Mouse (Mus musculus) macrophage (primary cell): ENCODE measurements around the gene Camp. TPM values are rescaled to one million over a fixed set of nuclear protein-coding genes. Genes with fewer than 3 reads are reported as not detected.

Experiments
- H3K27ac ChIP-seq: fragments of 350-480 bp; formaldehyde crosslinking; 2 replicates; pipeline ENCODE4 v1.9.0; 2021
- H3K36me3 ChIP-seq: fragments of 350-480 bp; formaldehyde crosslinking; 2 replicates; pipeline ENCODE4 v1.9.0; 2021; ENCODE audit errors: inconsistent target
- H3K4me3 ChIP-seq: fragments of 350-480 bp; formaldehyde crosslinking; 2 replicates; pipeline ENCODE4 v1.9.0; 2021; ENCODE audit errors: inconsistent target
- H3K79me2 ChIP-seq: fragments of 350-480 bp; formaldehyde crosslinking; 2 replicates; pipeline ENCODE4 v1.9.0; 2021; ENCODE audit errors: inconsistent target
- WGBS: methylation state at CpG from one replicate; pipeline ENCODE4 v1.1.7; 2026; ENCODE audit warnings: inconsistent platforms; ENCODE audit not compliant: missing documents; 5-methylcytosine and 5-hydroxymethylcytosine counted together
- polyA plus RNA-seq: library from polyadenylated mRNA; stranded (reverse); fragments of 250-400 nt; gene quantifications from 3 replicates; pipeline ENCODE4 v1.2.4, GENCODE M21; 2018; ENCODE audit warnings: inconsistent platforms
- total RNA-seq, 78 experiments: library from RNA; depleted of rRNA; stranded (reverse); fragments of 250-400 nt; gene quantifications; 1 replicate in 9 of 78; 2 replicates in 24 of 78; 3 replicates in 43 of 78; 4 replicates in 2 of 78; pipeline ENCODE4 v1.2.4; 2018; ENCODE audit warnings: inconsistent platforms in 56 of 78

The Camp gene
- total RNA-seq (2018; cell fraction: chromatin; rRNA removed), result not detected
- 1 to 10 TPM in 2 of 26 experiments, under 1 TPM in 23, not detected in 1; 0.26 to 2.0 (median 0.61) TPM for total RNA-seq (2018; cell fraction: cytosol; rRNA removed)
- total RNA-seq (2018; cell fraction: nucleus; rRNA removed), result not detected
- 0.67 to 1.3 TPM in 2 of 3 replicates, not detected in the other for polyA plus RNA-seq

GRCm38 (mm10) chr9:109849312-109849758 lies at the start of gene Camp:
Gene Camp, minus strand, starts transcription at chr9:109849617.
- Histone ChIP-seq H3K4me3 (no peak within 1 kb of the TSS), H3K27ac (no peak within 1 kb of the TSS), H3K36me3 (peaks cover 1% of the 10 kb centered on the region; the same call in 1 of the 2 replicates), H3K79me2 (no peaks in the 10 kb centered on the region)
- WGBS, result 57% methylated on average over 6 of the region's 6 CpGs

DNA sequence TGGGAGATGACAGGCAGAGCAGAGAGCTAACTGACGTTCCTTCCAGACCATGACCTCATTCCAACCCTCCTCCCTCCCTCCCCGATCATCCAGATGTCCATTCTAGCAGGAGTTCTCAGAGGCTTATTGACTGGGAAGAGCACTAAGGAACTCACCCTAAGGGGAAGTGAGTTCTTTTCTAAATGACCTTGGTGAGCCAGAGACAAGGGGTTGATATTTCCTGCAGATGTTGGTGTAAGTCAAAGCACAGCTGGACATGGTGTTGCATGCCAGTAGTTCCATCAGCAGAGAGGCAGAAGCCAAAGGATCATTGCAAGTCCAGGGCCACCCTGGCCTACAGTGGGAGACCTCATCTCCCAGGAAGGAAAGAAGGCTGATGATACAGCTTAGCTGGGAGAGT lies 48.6 kb upstream of the Camp start:
- 52% methylated on average over 2 of the region's 2 CpGs for WGBS
- Histone ChIP-seq H3K27ac (no peak overlapping the region), H3K79me2 (no peaks in the 10 kb centered on the region), H3K4me3 (no peak overlapping the region), H3K36me3 (no peaks in the 10 kb centered on the region)

DNA sequence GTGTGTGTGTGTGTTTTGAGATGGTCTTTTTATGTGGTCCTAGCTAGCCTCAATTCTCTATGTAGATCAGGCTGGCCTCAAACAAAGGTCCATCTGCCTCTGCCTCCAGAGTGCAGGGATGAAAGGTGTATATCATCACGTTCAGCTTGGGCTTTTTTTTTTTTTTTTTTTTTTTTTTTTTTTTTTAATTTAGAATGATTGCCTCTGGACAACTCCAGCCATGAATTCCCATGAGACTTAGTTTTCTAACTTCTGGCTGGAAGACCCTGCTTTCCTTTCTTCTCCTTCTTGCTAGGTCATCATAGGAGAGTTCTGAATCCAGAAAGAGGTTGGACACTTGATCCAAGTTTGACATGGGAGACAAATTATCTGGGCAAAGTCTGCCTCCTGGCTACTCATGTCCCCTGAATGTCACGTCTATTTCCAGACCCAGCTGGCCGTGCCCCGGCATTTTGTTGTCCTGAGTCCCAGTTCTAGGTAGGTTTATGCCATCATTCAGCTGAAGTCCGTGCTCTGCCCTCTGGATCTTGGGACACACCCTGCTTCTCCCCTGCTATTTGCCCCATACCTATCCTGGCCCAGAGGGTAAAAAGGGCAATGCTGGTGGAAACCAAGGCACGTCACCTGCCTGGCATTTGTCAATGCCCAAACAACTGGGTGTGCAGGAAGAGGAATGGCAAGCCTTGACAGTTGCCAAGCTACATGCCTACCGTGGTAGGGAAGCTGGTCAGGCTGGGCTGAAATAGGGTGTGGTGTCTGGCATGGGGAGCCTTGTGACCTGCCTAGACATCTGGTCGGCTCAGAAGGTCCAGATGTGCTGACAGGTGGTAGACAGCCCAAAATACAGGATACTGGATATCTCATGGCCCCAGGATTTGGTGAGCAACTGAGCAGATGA lies 47.1 kb upstream of the Camp start:
- Histone ChIP-seq H3K27ac (no peak overlapping the region), H3K36me3 (peaks cover 10% of the 10 kb centered on the region), H3K4me3 (no peak overlapping the region), H3K79me2 (no peaks in the 10 kb centered on the region)
- WGBS, result 93% methylated on average over 7 of the region's 8 CpGs

DNA sequence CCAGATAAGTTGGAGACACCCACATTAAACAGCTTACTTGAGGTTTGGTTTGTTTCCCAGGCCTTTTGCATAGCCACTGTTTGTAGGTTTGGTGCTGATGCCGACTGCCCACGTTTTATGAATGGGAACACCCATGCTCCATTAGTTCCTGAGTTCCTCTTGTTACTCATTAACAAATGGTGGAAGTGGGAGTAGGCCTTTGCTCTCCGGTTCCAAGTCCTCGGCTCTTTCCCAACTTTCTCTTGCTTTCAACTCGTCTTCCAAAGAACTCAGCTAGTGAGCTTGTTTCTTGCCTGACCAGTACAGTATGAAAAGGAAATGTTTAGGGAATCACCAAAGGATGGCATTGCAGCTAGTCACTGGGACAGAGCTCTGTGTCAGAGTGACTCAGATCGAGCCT lies 46.2 kb upstream of the Camp start:
- Histone ChIP-seq H3K36me3 (peaks cover 17% of the 10 kb centered on the region), H3K27ac (no peak overlapping the region), H3K79me2 (no peaks in the 10 kb centered on the region), H3K4me3 (no peak overlapping the region)
- 93% methylated on average over 6 of the region's 6 CpGs for WGBS

GRCm38 (mm10) chr9:109894413-109895090 lies 45.1 kb upstream of the Camp start:
- WGBS, result 44% methylated on average over 6 of the region's 6 CpGs
- no peak overlapping the region for H3K4me3 ChIP-seq
- H3K27ac ChIP-seq, result no peak overlapping the region
- no peaks in the 10 kb centered on the region for H3K79me2 ChIP-seq
- H3K36me3 ChIP-seq, result peaks cover 27% of the 10 kb centered on the region

- Histone ChIP-seq H3K36me3 (peaks cover 45% of the 10 kb centered on the region), H3K79me2 (no peaks in the 10 kb centered on the region), H3K4me3 (no peak overlapping the region), H3K27ac (no peak overlapping the region)
- WGBS, result 70% methylated on average over 5 of the region's 5 CpGs
Observed at GRCm38 (mm10) chr9:109892651-109893250, 43.3 kb upstream of the Camp start.

GRCm38 (mm10) chr9:109891501-109891900 lies 42.1 kb upstream of the Camp start:
- Histone ChIP-seq H3K4me3 (no peak overlapping the region), H3K27ac (no peak overlapping the region), H3K79me2 (no peaks in the 10 kb centered on the region), H3K36me3 (peaks cover 52% of the 10 kb centered on the region)
- 94% methylated on average over 8 of the region's 8 CpGs for WGBS

- Histone ChIP-seq H3K27ac (no peak overlapping the region), H3K4me3 (no peak overlapping the region), H3K79me2 (no peaks in the 10 kb centered on the region), H3K36me3 (peaks cover 91% of the 10 kb centered on the region)
- WGBS, result 85% methylated on average over 5 of the region's 5 CpGs
Observed at GRCm38 (mm10) chr9:109887321-109887720, 37.9 kb upstream of the Camp start.

DNA sequence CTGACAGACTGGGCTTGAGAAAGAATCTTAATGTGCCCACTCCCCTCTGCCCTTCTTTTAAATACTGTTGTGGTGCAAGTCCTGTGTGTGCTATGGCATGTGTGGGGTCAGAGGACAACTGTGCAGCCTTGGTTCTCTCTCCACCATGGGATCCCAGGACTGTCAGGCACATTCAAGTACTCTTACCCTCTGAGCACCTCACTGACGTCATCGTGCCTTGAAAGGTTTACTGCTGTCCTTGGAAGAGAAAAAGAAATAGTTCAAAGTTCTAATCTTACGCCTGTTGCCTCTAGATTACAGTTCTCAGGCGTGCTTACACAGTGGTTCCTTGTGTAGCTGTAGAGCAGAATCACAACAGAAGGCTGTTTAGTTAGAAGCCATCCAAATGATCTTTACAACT lies 36.8 kb upstream of the Camp start:
- WGBS, result 100% methylated on average over 4 of the region's 4 CpGs
- Histone ChIP-seq H3K36me3 (peaks cover 87% of the 10 kb centered on the region), H3K4me3 (no peak overlapping the region), H3K27ac (no peak overlapping the region), H3K79me2 (no peaks in the 10 kb centered on the region)

GRCm38 (mm10) chr9:109879305-109879704 lies 29.9 kb upstream of the Camp start:
- WGBS, result 100% methylated on average over 1 of the region's 1 CpGs

DNA sequence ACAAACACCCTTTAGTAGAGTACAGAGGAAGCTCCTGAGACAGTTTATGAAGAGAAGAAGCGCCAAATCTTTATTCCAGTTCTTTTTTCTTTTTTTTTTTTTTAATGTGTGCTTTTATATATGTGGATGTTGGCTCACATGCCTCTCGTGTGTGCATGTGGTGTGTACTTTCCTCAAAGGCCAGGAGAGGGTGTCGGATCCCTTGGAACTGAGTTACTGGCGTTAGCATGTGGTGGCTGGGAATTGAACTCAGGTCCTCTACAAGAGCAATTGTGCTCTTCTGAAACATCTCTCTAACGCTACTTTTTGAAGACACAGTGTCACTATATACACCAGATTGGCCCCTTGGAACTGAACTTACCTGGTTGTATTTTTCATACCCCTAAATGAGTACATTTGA lies 28.2 kb upstream of the Camp start:
- peaks cover 30% of the 10 kb centered on the region for H3K36me3 ChIP-seq
- 87% methylated on average over 5 of the region's 5 CpGs for WGBS
- H3K79me2 ChIP-seq, result peaks cover 43% of the 10 kb centered on the region
- no peak overlapping the region for H3K27ac ChIP-seq
- no peak overlapping the region for H3K4me3 ChIP-seq

More at GRCm38 (mm10) chr9:109879305-109879704, 29.9 kb upstream of the Camp start:
- H3K27ac ChIP-seq, result no peak overlapping the region
- H3K79me2 ChIP-seq, result peaks cover 43% of the 10 kb centered on the region
- no peak overlapping the region for H3K4me3 ChIP-seq
- peaks cover 47% of the 10 kb centered on the region for H3K36me3 ChIP-seq

DNA sequence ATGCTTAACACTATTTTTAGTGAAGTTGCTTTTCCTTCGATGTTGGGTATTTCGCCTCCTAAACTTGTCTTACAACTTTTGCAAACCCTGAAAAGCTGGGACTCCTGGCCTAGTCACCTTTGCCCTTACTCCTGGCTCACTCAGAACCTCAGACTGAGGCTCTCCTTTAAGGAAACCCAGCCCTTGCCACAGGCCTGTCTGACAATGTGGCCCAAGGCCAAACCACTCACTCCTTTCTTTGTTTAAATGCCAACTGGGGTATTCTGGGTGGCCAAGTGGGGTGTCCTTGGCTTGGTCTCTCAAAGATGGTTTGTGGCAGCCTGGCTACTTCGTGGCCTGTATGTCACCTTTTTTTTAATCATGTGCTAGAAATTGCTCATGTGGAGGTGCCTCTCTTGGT lies 27.3 kb upstream of the Camp start:
- WGBS, result 0% methylated on average over 3 of the region's 3 CpGs
- Histone ChIP-seq H3K27ac (peak overlapping the region; percentile 53), H3K36me3 (peaks cover 21% of the 10 kb centered on the region), H3K79me2 (peaks cover 43% of the 10 kb centered on the region), H3K4me3 (peak overlapping the region; percentile 83)

DNA sequence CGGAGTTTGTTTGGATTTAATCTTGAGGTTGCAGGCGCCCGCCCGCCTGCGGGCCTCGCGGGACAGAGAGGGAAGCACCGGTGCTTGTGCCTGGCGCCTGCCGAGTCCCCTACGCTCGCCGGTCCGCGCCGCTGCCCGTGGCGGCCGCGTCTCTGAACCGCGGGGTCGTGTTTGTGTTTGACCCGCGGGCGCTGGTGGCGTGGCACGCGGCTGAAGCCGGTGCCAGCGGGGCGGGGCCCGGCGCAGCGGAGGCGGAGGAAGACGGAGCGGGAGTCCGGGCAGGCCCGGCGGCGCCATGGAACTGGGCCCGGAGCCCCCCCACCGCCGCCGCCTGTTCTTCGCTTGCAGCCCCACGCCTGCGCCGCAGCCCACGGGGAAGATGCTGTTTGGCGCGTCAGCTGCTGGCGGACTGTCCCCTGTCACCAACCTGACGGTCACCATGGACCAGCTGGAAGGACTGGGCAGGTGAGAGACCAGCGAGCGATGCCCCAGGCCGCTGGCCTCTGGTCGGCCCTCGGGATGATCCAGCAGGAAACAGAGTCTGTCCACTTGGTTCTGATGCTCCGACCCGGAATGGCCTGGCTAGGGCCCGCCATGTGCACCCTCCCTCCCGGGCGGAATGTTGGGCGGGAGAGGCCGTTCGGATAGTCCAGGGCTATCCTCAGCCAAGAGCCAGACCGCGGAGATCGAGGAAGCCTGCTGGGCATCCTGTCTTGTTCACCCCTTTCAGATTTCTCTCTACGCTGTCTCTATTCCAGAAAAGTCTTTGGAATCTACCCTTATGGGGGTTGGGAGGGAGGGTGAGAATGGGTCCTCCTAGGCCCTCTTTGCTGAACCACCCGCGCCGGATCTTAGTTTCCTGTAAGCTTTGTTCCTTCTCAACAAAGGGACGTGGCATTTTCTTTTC lies 26.5 kb upstream of the Camp start:
- under 1% methylated on average over 75 of the region's 76 CpGs for WGBS
- peak overlapping the region; percentile 53 for H3K27ac ChIP-seq
- peak overlapping the region; percentile 83 for H3K4me3 ChIP-seq
- peaks cover 17% of the 10 kb centered on the region for H3K36me3 ChIP-seq
- peaks cover 43% of the 10 kb centered on the region for H3K79me2 ChIP-seq
